Mouse (Mus musculus) right cerebral cortex, postnatal 36 days (tissue): Measurements from ENCODE around the gene Serpinb6e.

ENCODE experiments used
- DNase-seq, 2 experiments: peaks; one replicate each; pipeline ENCODE4 v3.0.0; 2022; ENCODE audit warnings: low spot score in 2 of 2, mixed read lengths in 1 of 2

Gene Serpinb6e

DNA sequence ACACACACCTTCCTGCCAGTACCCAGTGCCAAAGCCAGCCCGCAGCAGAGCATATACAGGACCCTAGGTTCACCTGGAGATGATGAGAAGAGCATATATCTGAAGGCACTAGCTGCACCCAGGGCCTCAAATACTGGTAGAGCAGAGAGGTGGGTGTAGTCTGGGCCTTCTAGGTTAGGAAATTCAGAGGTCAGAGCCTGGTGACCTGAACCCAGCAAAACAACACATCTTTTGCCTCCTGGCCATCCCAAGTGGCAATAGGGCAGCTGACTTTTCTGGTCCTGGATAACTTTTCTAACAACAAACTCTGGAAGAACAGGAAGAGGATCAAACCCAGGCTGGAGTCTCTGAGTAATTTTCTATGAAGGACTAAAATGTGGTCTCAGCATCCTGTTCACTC, at the start of gene Serpinb6e:
Gene Serpinb6e, minus strand, starts transcription at position 101 of the 400 bp plus-strand sequence.
- no peak for DNase-seq

DNA sequence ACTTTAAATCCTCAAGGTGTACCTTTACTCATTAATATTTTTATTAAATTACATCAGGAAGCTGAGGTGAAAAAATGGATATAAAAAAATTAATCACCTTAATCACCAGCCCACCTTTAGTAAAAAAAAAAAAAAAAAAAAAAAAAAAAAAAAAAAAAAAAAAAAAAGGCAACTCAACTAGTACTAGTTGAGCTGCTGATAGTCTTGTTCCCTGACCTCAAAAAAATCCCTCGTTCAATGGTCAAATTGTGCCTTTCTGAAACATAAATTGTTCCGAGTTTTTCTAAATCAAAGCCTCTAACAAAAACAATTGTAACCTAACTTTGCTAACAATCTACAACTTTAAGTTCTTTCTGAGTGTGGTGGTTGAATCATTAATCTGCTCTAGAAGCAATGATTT, 12.5 kb downstream of the Serpinb6e start:
- DNase-seq: no peak

DNA sequence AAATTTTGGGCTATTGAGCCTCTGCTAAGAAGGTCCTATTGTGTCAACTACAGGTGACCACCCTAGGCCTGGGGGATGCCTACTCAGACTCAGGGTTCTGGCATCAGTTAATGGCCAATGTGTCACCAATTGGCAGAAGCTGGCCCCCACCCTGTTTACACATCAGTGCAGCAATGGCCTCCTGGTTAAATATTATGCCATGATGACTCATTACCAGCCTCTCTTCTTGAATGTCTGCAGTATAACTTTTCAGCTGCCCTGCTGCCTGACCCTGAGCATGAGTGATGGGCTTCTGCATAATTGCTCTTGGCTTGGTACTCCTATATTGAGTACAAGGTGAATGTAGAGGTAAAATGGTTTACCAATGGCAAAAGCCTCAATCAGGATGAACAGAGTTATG, 19.8 kb downstream of the Serpinb6e start:
- DNase-seq: no peak

DNA sequence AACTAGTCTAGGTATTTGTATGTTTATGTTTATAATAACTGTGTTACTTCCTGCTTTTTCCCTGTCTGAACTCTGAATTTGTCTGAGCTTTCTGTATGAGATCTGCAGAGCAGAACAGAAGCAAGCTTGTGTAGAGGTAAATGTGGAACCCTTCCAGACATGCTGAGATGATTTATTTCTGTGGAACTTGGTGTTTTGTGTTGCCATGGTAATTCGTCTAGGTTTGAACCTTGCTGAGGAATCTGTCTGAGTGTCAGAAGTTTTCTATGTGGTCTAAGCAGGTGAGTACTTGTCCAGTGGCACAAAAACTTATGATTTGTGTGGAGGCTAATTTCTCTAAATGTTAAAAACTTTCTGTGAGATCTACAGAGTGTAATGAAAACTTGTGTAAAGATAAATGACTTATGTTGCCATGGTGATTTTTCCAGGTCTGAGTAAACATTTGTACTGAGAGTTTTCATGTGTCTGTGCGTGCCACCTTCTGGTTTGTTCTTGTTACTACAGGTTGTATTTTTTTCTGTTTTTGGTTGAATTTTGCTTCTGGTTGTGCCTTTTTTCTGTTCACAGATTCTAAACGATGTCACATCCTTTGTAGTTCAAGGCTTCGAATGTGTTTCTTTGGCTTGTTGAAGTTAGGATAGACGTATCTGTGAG, 21.6 kb downstream of the Serpinb6e start:
- no peak for DNase-seq
